Mouse (Mus musculus) neutrophil, adult 5-6 weeks (primary cell): ENCODE results near the gene 9930022D16Rik. TPM values are rescaled to one million over a fixed set of nuclear protein-coding genes. Genes with fewer than 3 reads are reported as not detected.

Source experiments
- ATAC-seq: fragments of 151-379, 151-347 bp; 2 replicates; pipeline ENCODE4 v1.8.0; 2017; ENCODE audit warnings: mild to moderate bottlenecking, moderate TSS enrichment; ENCODE audit not compliant: insufficient number of reproducible peaks, poor library complexity, low FRiP score, severe bottlenecking; ENCODE audit errors: extremely low read depth
- total RNA-seq: library from RNA; stranded (forward); fragments of 200-1000 nt; gene quantifications from 2 replicates; pipeline ENCODE4 v1.2.3, GENCODE M21; 2017

The 9930022D16Rik gene
- 0.23 and 0.98 TPM in 2 replicates for total RNA-seq

DNA sequence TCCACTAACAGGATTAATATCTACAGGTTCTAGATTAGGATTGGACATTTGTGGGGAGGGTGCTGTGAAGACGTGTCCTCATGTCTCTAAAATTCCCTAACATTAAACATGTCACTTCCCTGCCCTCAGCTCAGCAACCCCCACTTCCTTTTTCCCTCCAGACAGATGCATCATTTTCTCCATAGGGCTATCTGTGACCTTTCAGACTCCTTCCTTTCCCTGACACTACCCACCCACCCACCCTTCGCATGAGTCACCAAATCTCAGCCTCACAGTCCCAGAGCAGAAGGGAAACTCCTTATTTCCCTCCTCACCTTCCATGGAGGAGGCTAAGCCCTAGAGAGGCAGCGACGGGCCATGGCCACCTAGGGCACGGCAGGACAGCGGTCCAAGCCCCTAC is at the start of gene 9930022D16Rik:
Gene 9930022D16Rik (plus strand): TSS at position 301 of the 400 bp plus-strand sequence.
- no peak for ATAC-seq

- no peak for ATAC-seq
Observed at GRCm38 (mm10) chr11:109364337-109364736, 49.4 kb upstream of the 9930022D16Rik start.

DNA sequence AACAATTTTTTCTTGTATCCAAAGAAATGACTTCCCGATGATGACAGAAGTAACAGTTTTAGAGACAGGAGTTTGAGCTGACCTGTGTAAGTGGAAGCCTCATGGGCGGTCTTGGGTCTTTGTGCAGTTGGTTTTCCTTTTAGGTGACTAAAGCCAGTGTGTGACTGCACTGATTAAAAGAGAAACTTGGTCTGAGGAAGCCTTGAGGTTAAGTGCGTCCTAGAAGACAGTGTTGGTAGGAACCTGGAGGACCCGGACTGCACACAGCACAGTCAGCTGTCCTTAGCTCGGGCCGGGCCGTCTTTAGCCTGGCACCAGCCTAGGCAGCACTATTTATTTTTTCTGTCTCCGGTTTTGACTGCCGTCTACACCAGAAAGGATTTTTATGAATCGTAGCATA is 48.8 kb upstream of the 9930022D16Rik start:
- ATAC-seq, result no peak

GRCm38 (mm10) chr11:109365818-109366217 is 47.9 kb upstream of the 9930022D16Rik start:
- no peak for ATAC-seq

GRCm38 (mm10) chr11:109366802-109367579 is 46.7 kb upstream of the 9930022D16Rik start:
- no peak for ATAC-seq

DNA sequence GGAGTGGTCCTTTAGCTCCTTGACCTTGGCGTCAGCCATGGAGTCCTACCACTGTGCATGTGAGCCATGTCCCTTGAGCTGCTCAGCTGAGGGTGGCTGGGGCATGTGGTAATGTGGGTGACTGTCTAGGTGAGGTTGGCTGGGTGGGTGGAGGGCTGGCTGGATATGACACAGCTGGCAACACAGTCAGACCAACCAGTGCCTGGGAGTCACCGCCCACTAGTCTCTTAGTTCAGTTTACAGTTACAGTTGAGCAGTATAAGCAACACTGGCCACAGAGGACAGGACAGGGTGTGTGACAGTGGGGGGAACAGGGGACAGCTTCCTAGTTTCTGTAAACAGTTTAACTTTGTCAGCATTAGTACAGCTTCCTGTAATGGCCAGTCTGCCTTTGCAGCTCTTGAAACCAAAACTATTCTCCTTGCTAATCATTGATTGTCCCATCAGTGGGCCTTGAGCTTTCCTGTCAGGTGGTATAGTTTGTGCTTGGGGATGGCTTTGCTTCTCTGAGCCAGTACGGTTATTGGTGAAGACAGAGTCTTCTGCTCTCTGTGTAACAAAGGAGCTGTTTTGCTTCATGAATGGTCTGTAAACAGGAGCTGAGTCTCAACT is 44.6 kb upstream of the 9930022D16Rik start:
- peak; percentile 77 for ATAC-seq

DNA sequence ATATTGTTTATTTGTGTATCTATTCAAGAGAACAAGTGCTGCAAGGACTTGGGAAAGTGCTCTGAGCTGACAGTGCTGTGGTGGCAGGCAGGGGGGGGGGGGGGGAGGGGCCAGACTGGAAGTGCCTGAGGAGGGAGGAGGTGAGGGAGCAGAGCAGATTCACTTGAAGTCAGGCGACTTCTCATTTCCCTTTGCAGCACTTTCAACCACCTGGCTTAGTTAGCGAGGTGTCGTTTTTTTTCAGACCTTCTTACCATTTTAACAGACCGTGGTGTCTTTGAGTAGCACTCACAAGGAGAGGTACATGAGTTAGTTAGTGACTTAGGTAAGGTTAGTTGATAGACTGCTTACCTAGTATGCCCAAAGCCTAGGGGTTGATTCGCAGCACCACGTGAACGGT is 38.3 kb upstream of the 9930022D16Rik start:
- peak; percentile 82 for ATAC-seq

DNA sequence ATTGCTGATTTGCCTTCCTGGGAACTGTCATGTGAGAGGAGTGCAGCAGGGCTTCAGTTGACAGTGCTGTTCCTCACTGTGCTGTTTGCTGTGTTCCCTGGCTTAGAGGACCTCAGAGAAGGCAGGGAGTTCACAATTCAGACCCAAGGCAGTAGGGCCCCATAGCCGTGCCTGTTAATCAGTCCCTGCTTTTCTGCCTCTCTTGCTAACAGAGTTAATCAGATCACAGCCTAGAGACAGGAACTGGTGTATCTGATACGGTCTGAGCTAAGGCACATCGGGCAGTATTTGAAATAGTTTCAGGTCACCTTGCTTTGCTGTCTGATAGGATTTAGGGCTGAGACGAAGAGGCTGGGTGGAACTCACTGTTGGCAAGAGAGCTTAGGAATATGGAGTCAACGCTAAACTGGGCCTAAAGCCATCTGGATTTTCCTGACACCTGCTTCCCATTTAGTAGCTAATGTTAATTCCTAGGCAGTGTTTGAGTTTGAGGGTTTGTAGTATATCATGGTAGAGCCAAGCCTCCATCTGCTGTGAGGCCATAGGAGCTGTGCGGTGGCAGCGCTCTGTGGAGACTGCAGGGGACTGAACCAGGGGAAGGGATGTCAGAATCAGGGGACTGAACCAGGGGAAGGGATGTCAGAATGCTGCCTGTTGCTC is 37.1 kb upstream of the 9930022D16Rik start:
- no peak for ATAC-seq

GRCm38 (mm10) chr11:109377477-109377876 is 36.2 kb upstream of the 9930022D16Rik start:
- no peak for ATAC-seq

DNA sequence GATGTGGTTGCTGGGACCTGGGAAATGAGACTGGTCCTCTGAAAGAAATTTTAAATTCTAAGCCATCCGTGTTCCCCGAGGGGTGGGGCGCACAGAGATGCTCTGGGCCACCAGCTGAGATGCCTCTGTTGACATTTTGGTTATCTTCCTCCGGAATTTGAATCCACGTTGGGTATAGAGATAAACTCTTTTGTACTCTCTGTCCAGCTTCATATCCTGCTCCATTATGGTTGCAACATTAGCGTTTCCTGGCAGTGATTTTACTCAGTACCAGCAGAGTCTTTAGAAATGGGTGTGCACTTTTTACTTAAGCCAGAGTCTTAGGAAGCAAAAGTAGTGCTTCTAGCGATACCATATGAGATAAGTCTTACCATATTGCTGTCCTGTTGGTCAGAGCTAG is 35.7 kb upstream of the 9930022D16Rik start:
- ATAC-seq, result no peak

- ATAC-seq, result peak; percentile 53
Observed at GRCm38 (mm10) chr11:109380662-109381061, 33.1 kb upstream of the 9930022D16Rik start.

GRCm38 (mm10) chr11:109385296-109385695 is 28.4 kb upstream of the 9930022D16Rik start:
- ATAC-seq, result no peak

DNA sequence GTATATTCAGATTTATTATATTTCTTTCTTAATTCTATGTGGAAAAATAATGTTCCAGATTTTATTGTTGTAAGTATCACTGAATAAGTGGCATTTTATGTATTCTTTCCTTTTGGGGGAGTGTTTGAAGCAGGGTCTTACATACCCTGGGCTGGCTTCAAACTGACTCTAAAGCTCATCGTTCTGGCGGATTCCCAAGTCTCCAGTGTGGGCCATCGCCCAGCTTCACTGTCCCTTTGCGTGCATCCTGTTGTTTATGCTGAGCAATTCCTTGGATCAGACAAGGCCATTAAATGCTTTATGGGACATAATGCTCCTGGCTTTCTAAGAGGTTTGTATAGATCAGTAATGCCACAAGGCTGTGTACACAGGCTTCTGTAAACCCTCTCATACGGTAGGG is 24.7 kb upstream of the 9930022D16Rik start:
- no peak for ATAC-seq

DNA sequence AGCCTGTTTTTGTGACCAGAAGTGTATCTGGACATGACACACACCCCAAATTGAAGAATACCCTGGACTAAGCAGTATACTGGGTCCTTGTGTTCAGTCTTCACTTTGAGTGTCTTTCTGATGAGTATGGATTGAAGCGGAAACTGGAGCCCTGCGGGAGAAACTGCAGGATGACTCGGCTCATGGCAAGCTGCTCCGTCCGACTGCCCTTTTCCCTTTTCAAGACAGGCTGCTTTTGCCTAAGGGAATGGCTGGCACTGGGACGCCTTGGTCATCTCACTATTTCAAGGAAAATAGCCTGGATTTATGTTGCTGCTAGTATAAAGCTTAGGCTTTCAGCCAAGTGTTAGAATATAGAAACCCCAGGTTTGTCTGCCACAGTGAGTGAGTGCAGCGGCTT is 22.5 kb upstream of the 9930022D16Rik start:
- no peak for ATAC-seq

GRCm38 (mm10) chr11:109391760-109392159 is 22.0 kb upstream of the 9930022D16Rik start:
- no peak for ATAC-seq

DNA sequence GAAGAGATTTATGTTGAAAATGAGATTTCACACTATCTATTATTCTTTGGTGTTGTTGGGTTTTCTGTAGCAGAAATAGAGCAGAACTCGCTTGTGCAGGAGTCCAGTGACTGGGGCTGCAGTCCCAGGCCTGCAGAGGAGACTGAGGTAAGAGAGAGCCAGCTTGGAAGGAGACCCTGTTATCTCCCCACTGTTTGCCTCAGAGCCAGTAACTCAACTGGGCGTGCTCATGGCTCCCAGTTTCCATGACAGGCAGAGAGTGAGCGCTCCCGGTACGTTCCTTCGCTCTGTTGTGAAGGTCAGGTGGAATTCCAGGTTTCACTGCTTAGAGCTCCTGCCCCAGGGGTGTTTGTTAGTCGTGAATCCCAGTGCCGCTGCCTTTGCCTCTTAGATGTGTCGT is 21.1 kb upstream of the 9930022D16Rik start:
- no peak for ATAC-seq

- no peak for ATAC-seq
Observed at GRCm38 (mm10) chr11:109394758-109395157, 19.0 kb upstream of the 9930022D16Rik start.

GRCm38 (mm10) chr11:109395291-109395690 is 18.4 kb upstream of the 9930022D16Rik start:
- ATAC-seq, result no peak

- ATAC-seq, result no peak
Observed at GRCm38 (mm10) chr11:109406431-109406830, 7.3 kb upstream of the 9930022D16Rik start.
